Mouse (Mus musculus): ENCODE results near the gene Colgalt2. TPM values are rescaled to one million over a fixed set of nuclear protein-coding genes. Genes with fewer than 3 reads are reported as not detected.
"Not testable (repeated sequence)": the region's sequence is repeated elsewhere in the genome, so short reads cannot be mapped to it uniquely, and the experiment has no call there.

Gene Colgalt2
- total RNA-seq (2021) = 1 to 10 TPM; 5.6 to 5.7 TPM
- long read RNA-seq, full-length matches to known transcripts = 5 of 7 reads
- long read RNA-seq, partial matches to known transcripts = 0 of 7 reads
- long read RNA-seq, other reads (novel, unspliced or antisense) = 2 of 7 reads

DNA sequence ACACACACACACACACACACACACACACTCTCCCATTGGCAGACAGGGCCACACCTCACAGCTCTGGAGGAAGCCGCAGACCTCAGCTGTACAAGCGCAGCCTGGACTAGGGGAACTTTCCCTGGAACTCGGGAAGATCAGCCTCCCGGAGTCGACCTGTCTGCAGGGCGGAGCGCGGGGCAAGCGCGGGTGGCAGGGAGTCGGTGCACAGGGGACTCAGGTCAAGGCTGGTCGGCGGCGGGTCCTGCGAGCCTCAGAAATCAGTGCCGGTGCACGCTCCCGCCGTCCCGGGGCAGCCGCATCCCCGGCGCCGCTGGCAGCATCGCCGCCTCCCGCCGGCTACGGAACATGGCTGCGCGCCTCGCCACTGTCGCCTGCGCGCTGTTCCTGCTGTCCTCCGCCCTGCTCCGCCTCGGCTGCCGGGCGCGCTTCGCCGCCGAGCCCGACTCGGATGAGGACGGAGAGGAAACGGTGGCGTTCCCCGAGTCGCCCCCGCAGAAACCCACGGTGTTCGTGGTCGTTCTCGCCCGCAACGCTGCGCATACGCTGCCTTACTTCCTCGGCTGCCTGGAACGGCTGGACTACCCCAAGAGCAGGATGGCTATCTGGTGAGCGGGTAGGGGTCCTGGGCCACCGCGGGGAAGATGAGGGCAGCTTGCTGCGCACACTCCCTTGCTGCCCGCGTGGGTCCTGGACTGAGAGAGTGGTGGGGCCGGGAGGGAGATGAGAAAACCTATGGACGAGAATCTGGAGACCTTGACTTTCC lies at the start of gene Colgalt2:
Colgalt2 (plus strand) TSS at position 41 of the 766 bp plus-strand sequence.
- DNase-seq (ENCODE audit: low spot score in 2 of 2) = peak; percentile 47 to 64

- peak in 1 of 2 experiments; percentile 12 for DNase-seq (ENCODE audit: low spot score in 2 of 2)
Measured at GRCm38 (mm10) chr1:152356721-152357120, 42.9 kb upstream of the Colgalt2 start.

- DNase-seq (ENCODE audit: low spot score in 2 of 2) = no peak
Measured at GRCm38 (mm10) chr1:152368311-152369088, 31.1 kb upstream of the Colgalt2 start.

- DNase-seq (ENCODE audit: low spot score in 2 of 2) = peak; percentile 54 to 86
Measured at GRCm38 (mm10) chr1:152369139-152369538, 30.5 kb upstream of the Colgalt2 start.

- no peak for DNase-seq (ENCODE audit: low spot score in 2 of 2)
Measured at GRCm38 (mm10) chr1:152378311-152378710, 21.3 kb upstream of the Colgalt2 start.

DNA sequence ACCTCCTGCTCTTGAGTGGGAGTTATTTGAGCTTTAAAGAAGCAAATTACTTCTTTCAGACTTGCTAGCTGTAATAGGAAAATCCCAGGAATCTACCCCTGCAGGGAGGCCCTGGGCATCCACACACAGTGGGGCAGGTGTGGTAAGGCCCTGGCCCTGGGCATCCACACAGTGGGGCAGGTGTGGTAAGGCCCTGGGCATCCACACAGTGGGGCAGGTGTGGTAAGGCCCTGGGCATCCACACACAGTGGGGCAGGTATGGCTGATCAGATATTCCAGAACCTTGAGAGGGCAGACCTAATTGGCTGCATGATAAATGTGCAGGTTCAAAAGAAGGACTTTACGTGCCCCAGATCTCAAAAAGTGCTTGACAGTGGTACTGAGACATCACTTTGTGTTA lies 15.0 kb upstream of the Colgalt2 start:
- DNase-seq (ENCODE audit: low spot score in 2 of 2) = no peak

DNA sequence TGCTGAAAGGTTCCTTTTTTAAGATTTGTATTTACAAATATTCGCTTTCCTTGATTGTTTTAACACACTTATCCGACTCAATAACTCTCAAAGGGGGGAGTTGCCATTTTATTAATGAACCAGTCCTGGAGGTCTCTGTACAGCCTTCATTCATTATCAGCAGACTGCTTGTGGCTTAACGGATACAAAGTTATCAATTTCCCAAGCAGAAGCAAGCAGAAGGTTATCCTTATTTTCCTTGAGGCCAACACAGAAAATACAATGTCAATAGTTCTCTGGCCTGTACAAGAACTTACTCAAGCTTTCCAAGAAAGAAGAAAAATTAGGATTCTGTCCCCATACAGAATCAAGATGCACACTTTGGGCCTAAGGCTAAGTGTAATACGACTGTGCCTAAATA lies 13.9 kb upstream of the Colgalt2 start:
- not testable (repeated sequence) for DNase-seq (ENCODE audit: low spot score in 2 of 2)

GRCm38 (mm10) chr1:152386188-152386835 lies 13.3 kb upstream of the Colgalt2 start, which contains the start of gene Tsen15:
Tsen15 (minus strand) TSS chr1:152386688.
- DNase-seq (ENCODE audit: low spot score in 2 of 2) = peak; percentile 81 to 92

- DNase-seq (ENCODE audit: low spot score in 2 of 2) = no peak
Measured at GRCm38 (mm10) chr1:152389271-152389670, 10.4 kb upstream of the Colgalt2 start.

DNA sequence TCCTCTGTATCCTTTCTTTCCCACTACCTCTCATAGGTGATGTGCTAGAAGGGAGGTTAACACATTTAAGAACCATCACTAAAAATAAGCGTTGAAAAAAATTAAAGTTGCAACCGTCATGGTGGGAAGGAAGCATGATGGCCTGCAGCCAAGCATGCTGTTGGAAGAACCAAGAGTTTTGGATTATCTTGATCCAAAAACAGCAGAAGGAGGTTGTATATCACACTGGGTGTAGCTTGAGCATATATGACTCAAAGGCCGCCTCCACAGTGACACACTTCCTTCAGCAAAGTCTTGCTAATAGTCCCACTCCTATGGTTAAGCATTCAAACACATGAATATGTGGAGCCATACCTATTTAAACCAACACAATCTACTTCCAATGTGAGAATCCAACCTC lies 5.5 kb upstream of the Colgalt2 start:
- no peak for DNase-seq (ENCODE audit: low spot score in 2 of 2)

DNA sequence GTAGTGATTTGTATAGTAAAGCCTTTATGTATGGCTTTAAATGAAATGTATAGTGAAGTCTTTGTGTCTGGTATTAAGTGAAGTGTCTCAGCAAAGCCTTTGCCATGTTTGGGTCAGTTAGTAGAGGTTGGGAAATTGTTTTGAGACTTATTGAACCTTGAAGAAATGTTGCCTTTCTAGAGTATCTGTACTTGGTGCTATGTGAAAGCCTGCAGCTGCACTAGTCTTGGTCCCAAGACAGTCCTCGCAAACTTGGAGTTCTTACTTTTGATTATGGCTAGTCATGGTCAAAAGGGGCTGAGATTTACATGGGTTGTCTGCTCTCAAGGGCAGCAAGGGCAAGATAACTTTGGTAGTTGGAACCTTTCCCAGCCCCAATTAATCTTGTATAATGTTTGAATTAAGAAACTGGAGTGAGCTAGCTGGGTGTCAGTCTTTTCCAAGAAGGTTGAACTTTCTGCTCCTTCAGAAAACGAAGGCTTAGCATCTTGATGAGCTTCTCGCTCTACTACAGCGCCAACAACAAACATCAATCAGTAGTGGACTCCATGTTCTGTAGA lies 4.6 kb upstream of the Colgalt2 start:
- no peak for DNase-seq (ENCODE audit: low spot score in 2 of 2)

GRCm38 (mm10) chr1:152398708-152399107 lies 922 bp upstream of the Colgalt2 start:
- DNase-seq (ENCODE audit: low spot score in 2 of 2) = no peak

DNA sequence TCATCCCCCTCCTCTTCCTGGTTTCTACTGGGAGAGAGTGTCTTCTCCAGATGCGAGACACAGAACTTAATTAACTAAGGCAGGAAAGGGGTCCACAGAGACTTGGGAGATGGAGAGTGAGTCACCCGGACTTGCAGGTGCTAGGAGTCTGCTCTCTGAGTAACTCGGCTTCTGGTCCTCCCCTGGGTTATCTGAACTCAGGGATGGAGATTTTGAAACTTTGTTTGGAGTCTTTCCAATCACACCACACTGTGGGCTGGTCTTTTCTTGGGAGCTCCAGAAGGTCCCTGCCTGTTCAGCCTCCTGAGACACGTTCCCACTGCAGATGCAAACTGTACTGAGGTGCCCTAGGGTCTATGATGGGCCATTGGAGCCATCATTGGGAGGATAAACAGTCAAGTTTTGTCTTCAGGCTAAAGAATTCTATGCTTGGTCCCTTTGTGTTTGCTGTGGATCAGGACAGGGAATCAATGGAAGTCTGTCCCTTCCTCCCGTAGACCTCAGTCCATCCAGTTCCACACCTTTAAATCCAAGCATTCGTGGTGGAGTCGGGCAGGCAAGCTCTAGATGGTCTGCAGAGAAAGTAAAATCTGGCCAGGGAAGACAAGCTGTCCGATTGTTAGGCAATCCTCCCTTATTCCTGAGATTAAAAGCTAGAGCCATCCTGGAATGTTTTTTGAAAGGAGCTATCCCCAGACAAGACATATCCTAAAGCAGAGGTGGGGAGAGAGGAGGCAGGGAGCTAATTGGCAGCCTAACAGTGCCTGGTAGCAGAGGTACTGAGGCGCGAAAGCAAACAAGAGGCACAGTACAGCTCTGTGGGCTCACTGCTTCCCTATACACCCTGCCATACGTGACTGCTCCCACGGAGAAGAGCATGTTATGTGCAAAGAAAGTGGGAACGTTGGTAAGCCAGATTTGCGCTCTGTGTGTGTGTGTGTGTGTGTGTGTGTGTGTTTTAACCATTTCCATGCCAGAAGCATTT lies 1.2 kb downstream of the Colgalt2 start:
- DNase-seq (ENCODE audit: low spot score in 2 of 2) = peak in 1 of 2 experiments; percentile 19

DNA sequence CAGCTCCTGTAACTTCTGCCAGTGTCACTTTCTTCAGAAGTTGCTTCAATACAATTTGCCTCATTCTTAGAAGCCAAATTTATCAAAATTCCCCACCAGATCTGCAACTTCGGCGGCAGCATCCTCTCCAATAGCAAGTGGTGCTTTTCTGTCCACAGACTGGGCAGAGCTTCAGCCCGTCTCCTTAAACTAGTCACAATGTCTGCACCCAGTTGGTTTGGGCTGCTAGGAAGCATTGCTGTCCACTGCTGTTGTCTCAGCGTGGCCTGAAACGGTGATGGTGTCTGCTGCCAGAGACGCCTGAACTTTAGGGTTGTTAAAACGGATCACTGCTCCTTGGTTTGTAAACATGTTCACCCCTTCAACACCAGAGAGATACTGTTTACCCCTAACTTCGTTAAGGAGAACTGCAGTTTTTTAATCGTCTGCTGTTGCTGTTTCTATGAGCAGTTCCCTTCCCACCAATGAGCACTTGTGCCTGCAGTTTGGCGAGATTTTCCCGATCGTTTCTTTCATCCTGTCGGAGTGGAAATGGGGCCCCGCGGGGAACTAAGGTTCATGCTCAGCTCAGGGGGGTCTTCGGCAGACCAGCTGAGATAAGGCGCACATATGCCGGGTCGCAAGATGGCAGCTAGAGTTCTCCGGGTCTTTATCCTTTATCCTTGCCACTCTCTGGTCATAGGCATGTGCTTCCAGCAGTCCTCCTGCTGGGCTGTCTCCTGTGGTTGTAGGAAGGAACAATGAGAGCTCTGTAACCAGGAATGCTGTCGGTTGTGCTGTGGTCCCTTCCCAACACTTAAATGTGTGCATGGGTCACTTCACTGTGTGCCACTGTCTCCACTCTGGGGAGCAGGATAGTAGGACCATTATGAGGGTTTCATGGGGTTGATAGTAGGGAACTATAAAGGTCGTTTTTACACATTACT lies 7.7 kb downstream of the Colgalt2 start:
- DNase-seq (ENCODE audit: low spot score in 2 of 2) = no peak

DNA sequence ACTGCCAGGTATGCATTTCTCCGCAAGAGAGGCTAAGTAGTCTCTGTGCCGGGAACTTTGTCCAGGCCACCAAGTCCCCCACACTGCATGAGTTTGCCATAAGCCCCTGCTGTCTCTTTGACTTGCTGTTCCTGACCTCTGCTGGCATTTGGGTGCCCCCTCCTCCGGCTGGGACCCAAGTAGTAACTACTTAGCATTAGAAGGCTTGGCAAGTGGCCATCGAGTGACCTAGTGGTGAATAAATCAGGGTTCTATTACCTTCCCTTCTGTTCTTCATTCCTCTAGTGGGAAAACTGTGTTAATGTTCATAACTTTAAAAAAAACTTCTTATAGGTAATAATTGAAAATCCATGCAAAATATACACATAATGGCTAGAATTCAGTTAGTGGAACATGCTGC lies 9.7 kb downstream of the Colgalt2 start:
- DNase-seq (ENCODE audit: low spot score in 2 of 2) = no peak

DNA sequence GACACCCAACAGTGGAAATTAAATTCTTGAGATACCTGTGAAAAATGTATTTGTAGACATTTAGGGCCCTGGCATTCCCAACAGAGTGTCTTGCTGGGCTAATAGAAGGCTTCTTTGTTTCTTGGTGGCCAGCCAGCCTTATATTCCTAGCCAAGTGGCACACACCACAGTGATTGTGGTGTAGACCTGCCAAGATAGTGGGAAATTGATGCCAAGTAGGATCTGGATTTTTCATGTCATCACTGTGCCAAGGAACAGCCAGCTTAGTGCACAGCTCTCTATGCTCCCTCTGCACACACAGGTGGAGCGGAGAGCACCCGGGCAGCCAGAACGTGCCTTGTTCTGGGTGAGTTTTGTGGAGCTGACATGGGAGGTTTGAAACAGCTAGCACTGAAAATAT lies 11.0 kb downstream of the Colgalt2 start:
- peak in 1 of 2 experiments; percentile 57 for DNase-seq (ENCODE audit: low spot score in 2 of 2)

GRCm38 (mm10) chr1:152413116-152413515 lies 13.5 kb downstream of the Colgalt2 start:
- DNase-seq (ENCODE audit: low spot score in 2 of 2) = no peak

GRCm38 (mm10) chr1:152413961-152414360 lies 14.3 kb downstream of the Colgalt2 start:
- no peak for DNase-seq (ENCODE audit: low spot score in 2 of 2)

GRCm38 (mm10) chr1:152414451-152414850 lies 14.8 kb downstream of the Colgalt2 start:
- peak in 1 of 2 experiments; percentile 33 for DNase-seq (ENCODE audit: low spot score in 2 of 2)

Measured in layer of hippocampus, adult 18-20 months (tissue).